In the genomic region with DNA sequence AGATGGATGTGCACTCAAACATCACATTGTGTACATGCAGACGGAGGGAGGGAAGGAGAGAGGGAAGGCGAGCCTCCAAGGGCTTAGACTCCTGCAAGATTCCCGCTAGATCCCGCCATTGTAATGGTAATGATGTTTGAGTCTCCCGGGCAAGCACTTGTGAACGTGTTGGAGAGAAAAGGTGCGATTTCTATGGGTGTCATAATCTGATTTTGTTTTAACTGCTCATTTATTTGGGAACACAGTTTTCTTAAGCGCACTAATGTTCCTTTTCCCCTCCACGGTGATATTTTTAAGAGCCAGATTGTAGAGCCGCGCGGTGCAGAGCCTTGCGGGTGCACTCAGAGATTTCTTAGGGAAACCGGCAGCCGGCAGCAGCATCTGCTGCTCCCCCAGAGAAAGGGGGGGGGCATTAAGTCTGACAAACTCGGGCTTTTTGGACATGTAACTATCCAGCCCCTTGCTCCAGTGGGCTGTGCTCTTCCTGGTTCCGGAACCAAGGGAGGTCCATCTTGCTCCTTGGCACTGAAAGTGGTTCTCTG, we compare ENCODE assay signal across 14 mouse cellular contexts. TPM values are rescaled to one million over a fixed set of nuclear protein-coding genes. Genes with fewer than 3 reads are reported as not detected.
DNase-seq lines count a peak whose midpoint lies in the region; ATAC-seq lines count a peak whose summit lies in the region.
"Had no signal": no experiment of that assay in that cellular context is flagged by ENCODE, and none has a peak within 500 bp of the region (broad histone marks: within the 10 kb centered on the region; RNA-seq: fewer than 3 reads in every experiment).

No protein-coding gene starts in this region.

- peaks cover 32% of the 10 kb centered on the region for H3K4me1 ChIP-seq in hindbrain, embryonic 13.5 days (replicated peaks)
- H3K4me1 ChIP-seq in neural tube, embryonic 13.5 days (replicated peaks): peaks cover 27% of the 10 kb centered on the region
- H3K4me1 ChIP-seq: megakaryocyte, embryonic 14.5 days had no signal

- ATAC-seq in hindbrain, embryonic 13.5 days (ENCODE audit: low FRiP score): no peak
- no peak for ATAC-seq in neural tube, embryonic 13.5 days (ENCODE audit: low read depth)
- ATAC-seq: activated CD4-positive, CD25-positive, alpha-beta regulatory T cell, adult 4 months had no signal

- peak; percentile 51 for DNase-seq in retina, postnatal 1 day
- no peak for DNase-seq in retina, embryonic 14.5 days (ENCODE audit: low spot score)
- DNase-seq in embryo, embryonic 11 days: peak; percentile 72
- DNase-seq in thymus, postnatal 0 days (ENCODE audit: low spot score): no peak
- DNase-seq in cerebellum, adult 9-10 months: no peak
- DNase-seq in spleen, adult 18-20 months: no peak
- DNase-seq: gastrocnemius, postnatal 25 days; thymus, adult 2 months had no signal

- H3K9me3 ChIP-seq in hindbrain, embryonic 13.5 days: no peaks in the 10 kb centered on the region
- no peaks in the 10 kb centered on the region for H3K9me3 ChIP-seq in neural tube, embryonic 13.5 days
- H3K9me3 ChIP-seq: kidney, embryonic 15.5 days had no signal

- peaks cover 9% of the 10 kb centered on the region for H3K27me3 ChIP-seq in hindbrain, embryonic 13.5 days
- 0 out of 2 replicates have a peak, but pooled peaks cover 4% of the 10 kb centered on the region for H3K27me3 ChIP-seq in neural tube, embryonic 13.5 days

- peak overlapping the region; percentile 10; the same call in 1 of the 2 replicates for H3K4me3 ChIP-seq in hindbrain, embryonic 13.5 days
- peak overlapping the region; percentile 15; the same call in 1 of the 2 replicates for H3K4me3 ChIP-seq in neural tube, embryonic 13.5 days
- H3K4me3 ChIP-seq: kidney, embryonic 15.5 days; megakaryocyte, embryonic 14.5 days had no signal

- peak overlapping the region; percentile 46 for H3K4me2 ChIP-seq in hindbrain, embryonic 13.5 days
- H3K4me2 ChIP-seq in neural tube, embryonic 13.5 days: peak overlapping the region; percentile 47
- H3K4me2 ChIP-seq: kidney, embryonic 15.5 days had no signal

- H3K27ac ChIP-seq in hindbrain, embryonic 13.5 days: peak overlapping the region; percentile 6; the same call in 1 of the 2 replicates
- H3K27ac ChIP-seq in neural tube, embryonic 13.5 days (replicated peaks): no peak overlapping the region
- H3K27ac ChIP-seq: kidney, embryonic 15.5 days had no signal

- H3K9ac ChIP-seq in hindbrain, embryonic 13.5 days: no peak overlapping the region
- peak overlapping the region; percentile 31; the same call in 1 of the 2 replicates for H3K9ac ChIP-seq in neural tube, embryonic 13.5 days
- H3K9ac ChIP-seq: kidney, embryonic 15.5 days had no signal

- H3K36me3 ChIP-seq in hindbrain, embryonic 13.5 days: no peaks in the 10 kb centered on the region
- no peaks in the 10 kb centered on the region for H3K36me3 ChIP-seq in neural tube, embryonic 13.5 days
- H3K36me3 ChIP-seq: kidney, embryonic 15.5 days had no signal

- 8% methylated on average over 17 of the region's 17 CpGs for WGBS in hindbrain, embryonic 13.5 days
- WGBS in neural tube, embryonic 13.5 days: 8% methylated on average over 17 of the region's 17 CpGs

RNA-seq across cellular contexts. Expression of a gene that starts 11.5 kb away (rescaled TPM):
- polyA plus RNA-seq in hindbrain, embryonic 13.5 days (2015; fragmentation: Nextera tagmentation; extraction: Ambion mirVana): 0.82 and 1.2 TPM in 2 replicates
- 0.43 and 0.47 TPM in 2 replicates for polyA plus RNA-seq in neural tube, embryonic 13.5 days (2015; fragmentation: Nextera tagmentation; extraction: Ambion mirVana)
- 0.04 and 0.10 TPM in 2 replicates for polyA plus RNA-seq in thymus, postnatal 0 days (2015; fragmentation: Nextera tagmentation; extraction: Ambion mirVana)
- polyA plus RNA-seq: activated CD4-positive, CD25-positive, alpha-beta regulatory T cell, adult 4 months had no signal

RNA-seq across cellular contexts. Expression of a gene that starts 32.2 kb away (rescaled TPM):
- 1.9 and 2.2 TPM in 2 replicates for polyA plus RNA-seq in hindbrain, embryonic 13.5 days (2015; fragmentation: Nextera tagmentation; extraction: Ambion mirVana)
- polyA plus RNA-seq in neural tube, embryonic 13.5 days (2015; fragmentation: Nextera tagmentation; extraction: Ambion mirVana): 5.1 and 5.4 TPM in 2 replicates
- polyA plus RNA-seq in thymus, postnatal 0 days (2015; fragmentation: Nextera tagmentation; extraction: Ambion mirVana): 8.1 and 8.9 TPM in 2 replicates
- polyA plus RNA-seq: heart, postnatal 0 days had no signal

Comparison
In these comparisons a context has a peak if more than half of its experiments do, and no peak if none do; other contexts are left out.
1. DNase-seq: peak in retina, postnatal 1 day (single experiment) and embryo, embryonic 11 days (single experiment); none in retina, embryonic 14.5 days (single experiment), thymus, postnatal 0 days (single experiment), cerebellum, adult 9-10 months (single experiment) and spleen, adult 18-20 months (0 of 2).